Mouse (Mus musculus) kidney, embryonic 16.5 days (tissue): Measurements from ENCODE around the gene Jarid2. TPM values are rescaled to one million over a fixed set of nuclear protein-coding genes. Genes with fewer than 3 reads are reported as not detected.
"Not testable (repeated sequence)": the region's sequence is repeated elsewhere in the genome, so short reads cannot be mapped to it uniquely, and the experiment has no call there.

Source experiments
- ATAC-seq: fragments of 200-750 bp; cut with Nextera tagmentation; 2 replicates; pipeline ENCODE4 v1.8.0; 2017; ENCODE audit warnings: moderate TSS enrichment; ENCODE audit not compliant: low FRiP score, low TSS enrichment
- H3K27ac ChIP-seq: fragments of 300-500 bp; sonication (generic); 2 replicates; pipeline ENCODE4 v1.5.1; 2014; ENCODE audit warnings: low read length
- H3K27me3 ChIP-seq: fragments of 300-500 bp; sonication (generic); 2 replicates; pipeline ENCODE4 v1.6.1; 2014; ENCODE audit warnings: low read length, control low read depth, mixed read lengths; ENCODE audit not compliant: insufficient read depth
- H3K36me3 ChIP-seq: fragments of 300-500 bp; sonication (generic); 2 replicates; pipeline ENCODE4 v1.6.1; 2014; ENCODE audit warnings: low read length, control low read depth, mixed read lengths; ENCODE audit not compliant: insufficient read depth
- H3K4me1 ChIP-seq: fragments of 300-500 bp; sonication (generic); 2 replicates; pipeline ENCODE4 v1.6.1; 2014; ENCODE audit warnings: low read length, control low read depth, mixed read lengths; ENCODE audit not compliant: insufficient read depth
- H3K4me2 ChIP-seq: fragments of 300-500 bp; sonication (generic); replicated peaks from 2 replicates; pipeline ENCODE4 v1.6.1; 2014; ENCODE audit warnings: low read depth, low read length
- H3K4me3 ChIP-seq: fragments of 300-500 bp; sonication (generic); 2 replicates; pipeline ENCODE4 v1.5.1; 2014; ENCODE audit warnings: mild to moderate bottlenecking, low read length
- H3K9ac ChIP-seq: fragments of 300-500 bp; sonication (generic); replicated peaks from 2 replicates; pipeline ENCODE4 v1.6.1; 2014; ENCODE audit warnings: low read length
- H3K9me3 ChIP-seq: fragments of 300-500 bp; sonication (generic); 2 replicates; pipeline ENCODE4 v1.6.1; 2016; ENCODE audit warnings: low read length, control low read depth
- WGBS: fragments of 180-500 bp; shearing (Covaris S2); extraction: QIAGEN DNeasy Blood & Tissue Kit; methylation state at CpG from one replicate; pipeline ENCODE4 v1.1.7; 2014; 5-methylcytosine and 5-hydroxymethylcytosine counted together
- polyA plus RNA-seq: library from polyadenylated mRNA; unstranded; fragments of >200 nt; fragmentation: Nextera tagmentation; extraction: Ambion mirVana; gene quantifications from 2 replicates; pipeline ENCODE4 v1.2.1, GENCODE M21; 2015

The Jarid2 gene
- polyA plus RNA-seq, 1 experiment from 2014 or later = 39.7 TPM

GRCm38 (mm10) chr13:44865566-44865965, 136.3 kb downstream of the Jarid2 start:
- H3K4me2 ChIP-seq = no peak overlapping the region
- no peaks in the 10 kb centered on the region for H3K9me3 ChIP-seq
- ATAC-seq = no peak
- no peaks in the 10 kb centered on the region for H3K27me3 ChIP-seq
- no peak overlapping the region for H3K4me3 ChIP-seq
- 0 out of 2 replicates have a peak, but pooled peaks cover 4% of the 10 kb centered on the region for H3K36me3 ChIP-seq
- no peaks in the 10 kb centered on the region; the same call in 1 of the 2 replicates for H3K4me1 ChIP-seq
- WGBS = 86% methylated on average over 2 of the region's 2 CpGs
- no peak overlapping the region for H3K27ac ChIP-seq
- no peak overlapping the region for H3K9ac ChIP-seq

GRCm38 (mm10) chr13:44868037-44868650, 138.9 kb downstream of the Jarid2 start:
- H3K9me3 ChIP-seq = no peaks in the 10 kb centered on the region
- 45% methylated on average over 4 of the region's 4 CpGs for WGBS
- H3K4me3 ChIP-seq = no peak overlapping the region
- no peak overlapping the region; the same call in 1 of the 2 replicates for H3K27ac ChIP-seq
- no peaks in the 10 kb centered on the region for H3K27me3 ChIP-seq
- ATAC-seq = no peak
- H3K4me2 ChIP-seq = no peak overlapping the region
- 0 out of 2 replicates have a peak, but pooled peaks cover 4% of the 10 kb centered on the region for H3K36me3 ChIP-seq
- H3K4me1 ChIP-seq = no peaks in the 10 kb centered on the region; the same call in 1 of the 2 replicates
- H3K9ac ChIP-seq = no peak overlapping the region

GRCm38 (mm10) chr13:44869418-44870119, 140.3 kb downstream of the Jarid2 start:
- H3K36me3 ChIP-seq = not testable (repeated sequence)

GRCm38 (mm10) chr13:44876799-44877198, 147.5 kb downstream of the Jarid2 start:
- Histone ChIP-seq H3K4me2 (no peak overlapping the region), H3K36me3 (peaks cover 13% of the 10 kb centered on the region; the same call in 1 of the 2 replicates), H3K4me3 (no peak overlapping the region), H3K27me3 (no peaks in the 10 kb centered on the region), H3K9ac (no peak overlapping the region), H3K9me3 (no peaks in the 10 kb centered on the region), H3K27ac (no peak overlapping the region), H3K4me1 (no peaks in the 10 kb centered on the region; the same call in 1 of the 2 replicates)
- 92% methylated on average over 2 of the region's 2 CpGs for WGBS
- ATAC-seq = no peak

More at GRCm38 (mm10) chr13:44869418-44870119, 140.3 kb downstream of the Jarid2 start:
- not testable (repeated sequence) for H3K9me3 ChIP-seq, H3K4me1 ChIP-seq, H3K4me3 ChIP-seq, H3K27ac ChIP-seq, H3K27me3 ChIP-seq, H3K9ac ChIP-seq, H3K4me2 ChIP-seq
- 75% methylated on average over 47 of the region's 47 CpGs for WGBS
- peak; percentile 100 for ATAC-seq

- WGBS = 82% methylated on average over 4 of the region's 4 CpGs
These were observed 151.7 kb downstream of the Jarid2 start for GRCm38 (mm10) chr13:44881001-44881400.

GRCm38 (mm10) chr13:44886221-44886620, 156.9 kb downstream of the Jarid2 start:
- 91% methylated on average over 2 of the region's 2 CpGs for WGBS
- H3K4me1 ChIP-seq = no peaks in the 10 kb centered on the region
- H3K27me3 ChIP-seq = no peaks in the 10 kb centered on the region
- no peaks in the 10 kb centered on the region for H3K9me3 ChIP-seq
- H3K27ac ChIP-seq = no peak overlapping the region
- ATAC-seq = no peak
- 0 out of 2 replicates have a peak, but pooled peaks cover 9% of the 10 kb centered on the region for H3K36me3 ChIP-seq
- H3K4me3 ChIP-seq = no peak overlapping the region
- H3K9ac ChIP-seq = no peak overlapping the region
- no peak overlapping the region for H3K4me2 ChIP-seq

More at GRCm38 (mm10) chr13:44881001-44881400, 151.7 kb downstream of the Jarid2 start:
- Histone ChIP-seq H3K27ac (no peak overlapping the region), H3K9me3 (no peaks in the 10 kb centered on the region), H3K9ac (no peak overlapping the region), H3K4me3 (no peak overlapping the region), H3K36me3 (0 out of 2 replicates have a peak, but pooled peaks cover 11% of the 10 kb centered on the region), H3K4me2 (no peak overlapping the region), H3K27me3 (no peaks in the 10 kb centered on the region), H3K4me1 (no peaks in the 10 kb centered on the region; the same call in 1 of the 2 replicates)
- ATAC-seq = no peak

GRCm38 (mm10) chr13:44890612-44891011, 161.3 kb downstream of the Jarid2 start:
- H3K27ac ChIP-seq = no peak overlapping the region
- no peak overlapping the region for H3K4me3 ChIP-seq
- ATAC-seq = no peak
- H3K9me3 ChIP-seq = no peaks in the 10 kb centered on the region
- H3K4me2 ChIP-seq = no peak overlapping the region
- no peaks in the 10 kb centered on the region for H3K27me3 ChIP-seq
- H3K36me3 ChIP-seq = 0 out of 2 replicates have a peak, but pooled peaks cover 3% of the 10 kb centered on the region
- H3K9ac ChIP-seq = no peak overlapping the region
- 83% methylated on average over 2 of the region's 2 CpGs for WGBS
- H3K4me1 ChIP-seq = no peaks in the 10 kb centered on the region

- H3K36me3 ChIP-seq = peaks cover 12% of the 10 kb centered on the region
- H3K9me3 ChIP-seq = no peaks in the 10 kb centered on the region
- no peak overlapping the region for H3K9ac ChIP-seq
- ATAC-seq = no peak
- no peaks in the 10 kb centered on the region for H3K4me1 ChIP-seq
- no peak overlapping the region for H3K4me3 ChIP-seq
- H3K27ac ChIP-seq = no peak overlapping the region
- H3K4me2 ChIP-seq = no peak overlapping the region
- WGBS = 46% methylated on average over 5 of the region's 5 CpGs
- no peaks in the 10 kb centered on the region for H3K27me3 ChIP-seq
These were observed 162.8 kb downstream of the Jarid2 start for GRCm38 (mm10) chr13:44891813-44892730.

- peaks cover 36% of the 10 kb centered on the region for H3K36me3 ChIP-seq
- H3K9me3 ChIP-seq = no peaks in the 10 kb centered on the region
- H3K4me3 ChIP-seq = no peak overlapping the region
- no peaks in the 10 kb centered on the region for H3K4me1 ChIP-seq
- no peak overlapping the region for H3K9ac ChIP-seq
- no peak overlapping the region for H3K4me2 ChIP-seq
- no peaks in the 10 kb centered on the region for H3K27me3 ChIP-seq
- WGBS = 93% methylated on average over 12 of the region's 12 CpGs
- no peak for ATAC-seq
- H3K27ac ChIP-seq = no peak overlapping the region
These were observed 166.9 kb downstream of the Jarid2 start for GRCm38 (mm10) chr13:44896211-44896610.
